Mouse (Mus musculus): ENCODE data around the gene Limch1. TPM values are rescaled to one million over a fixed set of nuclear protein-coding genes. Genes with fewer than 3 reads are reported as not detected.

Gene Limch1
- polyA plus RNA-seq, 1 experiment = 44.2 TPM

DNA sequence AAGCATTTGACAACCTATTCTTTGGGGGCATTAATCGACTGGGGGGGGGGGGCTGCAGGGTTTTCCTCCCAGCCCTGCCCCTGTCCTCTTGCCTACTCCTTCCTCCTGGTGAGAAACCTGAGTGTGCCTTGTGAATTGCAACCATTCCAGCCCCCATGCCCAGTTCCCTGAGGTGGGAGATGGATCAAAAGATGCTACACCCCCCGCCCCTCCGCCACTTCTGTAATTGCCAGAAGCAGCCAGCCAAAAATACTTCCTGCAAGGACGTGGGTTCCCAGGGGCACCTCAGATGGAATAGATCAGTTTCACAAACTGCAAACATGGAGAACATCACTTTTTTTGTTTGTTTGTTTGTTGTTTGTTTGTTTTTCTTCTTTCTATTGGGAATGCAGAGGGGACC lies 222.0 kb downstream of the Limch1 start:
- H3K4me1 ChIP-seq (ENCODE audit: control insufficient read depth, insufficient read depth, low read length) = peaks cover 14% of the 10 kb centered on the region
- TF ChIP-seq POLR2A (IDR thresholded peaks at IDR 0.05; ENCODE audit: low read depth, low read length) (no peak), CTCF (IDR thresholded peaks at IDR 0.05; ENCODE audit: borderline replicate concordance, insufficient read depth, low read length) (no peak)
- no peak overlapping the region for H3K4me3 ChIP-seq (ENCODE audit: insufficient read depth, low read length)
- H3K27ac ChIP-seq (ENCODE audit: insufficient read depth, low read length) = peak overlapping the region; percentile 48; the same call in 1 of the 2 replicates

DNA sequence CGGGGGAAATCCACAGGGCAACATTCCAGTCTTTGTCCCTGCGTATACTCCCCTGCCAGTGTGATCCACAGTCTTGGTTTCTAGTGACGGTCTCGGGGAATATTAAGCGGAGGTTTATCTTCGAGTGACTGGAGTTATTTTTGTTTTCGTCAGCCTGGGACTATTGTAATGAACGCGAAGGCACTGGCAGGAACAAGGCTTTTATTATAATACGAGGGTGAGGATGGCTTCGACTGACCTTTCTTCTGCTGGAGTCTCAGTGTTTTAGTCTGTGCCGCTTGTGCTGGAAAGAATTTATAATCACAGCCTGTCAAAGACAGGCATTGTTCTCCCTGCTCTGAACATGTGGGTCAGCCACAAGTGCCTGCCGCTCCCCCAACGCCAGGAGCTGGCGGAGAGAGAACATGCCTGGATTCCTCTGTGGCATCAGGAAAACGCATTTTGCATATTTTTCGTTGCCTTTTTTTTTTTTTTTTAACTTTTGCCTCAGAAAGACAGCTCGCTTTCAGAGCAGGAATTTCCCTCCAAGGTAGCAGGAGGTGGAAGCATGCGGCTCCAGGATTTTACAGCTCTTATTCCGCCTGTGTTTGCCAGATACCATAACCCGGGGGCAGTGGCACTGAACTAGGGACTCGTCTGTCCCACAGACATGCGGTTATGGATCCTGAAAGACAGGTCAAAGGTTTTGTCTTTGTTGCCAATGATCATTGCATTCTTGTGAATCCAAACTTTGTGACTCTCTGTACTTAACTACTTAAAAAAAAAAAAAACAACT lies 222.6 kb downstream of the Limch1 start:
- peaks cover 12% of the 10 kb centered on the region for H3K4me1 ChIP-seq (ENCODE audit: control insufficient read depth, insufficient read depth, low read length)

DNA sequence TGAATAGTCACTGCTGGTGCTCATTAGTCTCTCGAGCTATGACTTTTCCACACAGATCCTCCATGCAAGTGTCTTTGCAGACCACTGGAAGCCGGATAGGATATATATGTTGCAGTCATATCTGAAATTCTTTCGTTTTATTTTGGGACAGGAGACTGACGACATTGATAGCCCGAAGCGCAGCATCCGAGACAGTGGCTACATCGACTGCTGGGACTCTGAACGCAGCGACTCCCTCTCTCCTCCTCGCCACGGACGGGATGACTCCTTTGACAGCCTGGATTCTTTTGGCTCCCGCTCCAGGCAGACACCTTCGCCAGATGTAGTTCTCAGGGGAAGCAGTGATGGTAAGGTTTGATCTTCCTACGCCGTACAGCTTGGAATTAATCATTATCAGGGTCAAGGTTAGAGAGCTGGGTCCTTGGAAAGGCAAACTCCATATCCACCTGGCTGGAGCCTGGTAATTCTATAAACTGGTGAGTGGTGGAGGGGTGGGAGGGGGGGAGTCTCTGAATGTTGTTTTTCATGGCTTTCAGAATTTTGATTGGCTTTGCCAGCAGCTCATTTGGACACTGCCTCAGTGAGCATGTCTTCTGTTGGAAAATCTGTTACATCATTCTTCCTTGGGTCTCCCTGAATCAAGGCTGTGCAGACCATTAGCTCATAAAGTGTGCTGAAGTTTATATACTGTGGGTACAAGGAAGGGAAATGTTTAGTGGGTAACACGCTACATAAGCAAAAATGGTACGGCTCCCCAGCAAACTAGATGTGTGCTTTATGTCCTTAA lies 223.5 kb downstream of the Limch1 start:
- Histone ChIP-seq H3K27ac (ENCODE audit: insufficient read depth, low read length) (peak overlapping the region; percentile 91; the same call in 1 of the 2 replicates), H3K4me1 (ENCODE audit: control insufficient read depth, insufficient read depth, low read length) (peaks cover 8% of the 10 kb centered on the region), H3K4me3 (ENCODE audit: insufficient read depth, low read length) (peak overlapping the region; percentile 19)
- TF ChIP-seq POLR2A (IDR thresholded peaks at IDR 0.05; ENCODE audit: low read depth, low read length) (no peak), CTCF (IDR thresholded peaks at IDR 0.05; ENCODE audit: borderline replicate concordance, insufficient read depth, low read length) (no peak)

More for the DNA sequence above, 222.6 kb downstream of the Limch1 start:
- 0 out of 2 replicates have a peak overlapping the region, but pooled peaks have one; percentile 10 for H3K4me3 ChIP-seq (ENCODE audit: insufficient read depth, low read length)
- TF ChIP-seq POLR2A (IDR thresholded peaks at IDR 0.05; ENCODE audit: low read depth, low read length) (no peak), CTCF (IDR thresholded peaks at IDR 0.05; ENCODE audit: borderline replicate concordance, insufficient read depth, low read length) (no peak)
- H3K27ac ChIP-seq (ENCODE audit: insufficient read depth, low read length) = peak overlapping the region; percentile 48

DNA sequence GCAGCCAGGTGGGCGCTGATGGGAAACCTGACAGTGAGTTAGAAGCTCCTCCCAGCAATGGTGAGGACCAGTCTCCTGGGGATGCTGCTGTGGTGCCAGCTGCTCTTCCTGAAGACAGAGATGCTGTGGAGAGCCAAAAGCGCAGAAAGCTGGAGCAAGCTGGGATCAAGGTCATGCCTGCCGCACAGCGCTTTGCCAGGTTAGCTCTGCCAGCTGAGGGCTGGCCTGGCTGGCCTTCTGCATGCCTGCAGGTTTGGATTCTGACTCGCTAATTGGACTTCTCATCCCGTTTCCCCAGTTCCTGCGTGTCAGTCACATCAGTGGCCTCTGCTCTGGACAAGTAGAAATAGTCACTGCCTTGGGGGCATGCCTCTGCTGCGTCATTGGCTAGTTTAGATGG lies 230.0 kb downstream of the Limch1 start:
- H3K4me1 ChIP-seq (ENCODE audit: control insufficient read depth, insufficient read depth, low read length) = peaks cover 8% of the 10 kb centered on the region
- no peak overlapping the region for H3K4me3 ChIP-seq (ENCODE audit: insufficient read depth, low read length)
- TF ChIP-seq CTCF (IDR thresholded peaks at IDR 0.05; ENCODE audit: borderline replicate concordance, insufficient read depth, low read length) (no peak), POLR2A (IDR thresholded peaks at IDR 0.05; ENCODE audit: low read depth, low read length) (no peak)

DNA sequence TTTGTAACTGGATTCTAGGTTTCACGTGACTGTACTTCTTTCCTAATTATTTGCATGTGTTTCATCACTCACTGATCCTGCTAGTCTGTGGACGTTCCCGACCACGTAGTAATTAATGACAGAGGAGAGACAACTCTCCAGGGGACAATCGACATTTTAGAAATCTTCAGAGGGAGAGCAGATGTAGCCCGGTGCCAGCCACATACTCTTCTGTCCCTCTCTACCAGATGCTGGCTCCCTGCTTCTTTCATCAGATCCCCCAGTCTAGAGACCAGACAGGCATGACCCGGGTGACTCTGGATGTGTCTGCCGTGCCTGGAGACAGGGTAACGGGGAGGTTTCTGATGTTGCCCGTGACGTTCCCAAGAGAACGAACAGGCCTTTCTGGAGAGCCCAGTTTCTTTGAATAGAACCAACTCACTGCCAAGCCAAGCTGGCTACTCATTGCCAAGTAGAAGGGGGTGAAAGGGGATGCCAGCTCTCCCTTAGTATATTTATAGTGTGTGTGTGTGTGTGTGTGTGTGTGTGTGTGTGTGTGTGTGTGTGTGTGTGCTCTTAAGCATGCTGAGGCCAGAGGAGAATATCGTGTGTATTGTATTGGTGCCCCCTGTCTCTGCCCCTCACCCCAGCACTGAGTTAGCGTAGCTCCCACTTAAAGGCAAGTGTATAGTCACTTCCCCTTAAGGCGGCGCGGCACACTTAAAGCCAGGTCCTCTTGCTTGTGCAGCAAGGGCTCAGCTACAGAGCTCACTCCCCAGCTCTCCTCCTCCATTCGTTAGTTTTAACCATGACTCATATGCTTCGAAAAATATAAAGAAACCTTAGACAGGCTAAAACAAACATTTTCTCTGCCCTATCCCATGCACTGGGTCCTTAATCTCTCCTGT lies 233.9 kb downstream of the Limch1 start:
- Histone ChIP-seq H3K27ac (ENCODE audit: insufficient read depth, low read length) (peak overlapping the region; percentile 92), H3K4me3 (ENCODE audit: insufficient read depth, low read length) (no peak overlapping the region), H3K4me1 (ENCODE audit: control insufficient read depth, insufficient read depth, low read length) (peaks cover 8% of the 10 kb centered on the region)
- no peak for TF ChIP-seq CTCF (IDR thresholded peaks at IDR 0.05; ENCODE audit: borderline replicate concordance, insufficient read depth, low read length)
- TF ChIP-seq POLR2A (IDR thresholded peaks at IDR 0.05; ENCODE audit: low read depth, low read length) = peak; percentile 41; the same call in 1 of the 2 replicates

More for the DNA sequence above, 230.0 kb downstream of the Limch1 start:
- no peak overlapping the region for H3K27ac ChIP-seq (ENCODE audit: insufficient read depth, low read length)

DNA sequence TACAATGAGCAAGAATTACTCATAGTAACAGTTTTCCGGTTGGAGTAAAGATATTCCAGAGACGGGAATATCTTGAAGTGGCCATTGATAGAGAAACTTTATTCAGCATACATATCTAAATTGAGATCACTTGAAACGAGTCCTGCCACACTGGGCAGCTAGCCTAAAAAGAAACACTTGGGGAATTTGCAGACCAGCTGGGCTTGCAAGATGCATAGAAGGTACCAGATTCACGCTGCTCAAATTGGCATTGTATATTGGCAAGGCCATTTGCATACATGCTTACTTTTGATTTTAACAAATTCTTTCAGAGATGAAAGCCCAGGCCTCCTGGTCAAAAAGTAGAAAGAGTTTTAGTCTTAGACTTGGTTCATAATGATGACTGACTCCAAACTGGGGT lies 235.2 kb downstream of the Limch1 start:
- TF ChIP-seq CTCF (IDR thresholded peaks at IDR 0.05; ENCODE audit: borderline replicate concordance, insufficient read depth, low read length) = no peak
- TF ChIP-seq POLR2A (IDR thresholded peaks at IDR 0.05; ENCODE audit: low read depth, low read length) = no peak
- H3K4me1 ChIP-seq (ENCODE audit: control insufficient read depth, insufficient read depth, low read length) = peaks cover 8% of the 10 kb centered on the region
- no peak overlapping the region for H3K4me3 ChIP-seq (ENCODE audit: insufficient read depth, low read length)
- H3K27ac ChIP-seq (ENCODE audit: insufficient read depth, low read length) = no peak overlapping the region

DNA sequence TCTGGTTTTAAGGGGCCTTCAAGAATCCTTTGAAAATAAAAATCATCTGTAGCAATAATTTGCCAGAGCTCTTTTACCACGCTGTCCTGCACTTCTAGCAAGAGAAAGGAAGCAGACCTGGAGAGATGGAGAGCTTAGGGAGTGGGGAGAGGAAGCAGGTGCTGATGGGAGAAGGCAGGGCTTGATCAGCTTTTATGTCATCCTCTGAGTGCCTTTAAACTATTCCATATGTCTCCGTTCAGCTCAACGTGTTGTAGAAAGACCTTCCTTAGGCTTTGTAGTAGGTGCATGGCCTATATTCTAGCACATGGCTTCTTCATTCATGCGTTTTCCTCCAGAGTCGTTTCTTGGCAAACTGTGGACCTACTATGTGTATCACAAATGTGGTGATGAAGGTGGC lies 237.5 kb downstream of the Limch1 start:
- no peak overlapping the region for H3K27ac ChIP-seq (ENCODE audit: insufficient read depth, low read length)

DNA sequence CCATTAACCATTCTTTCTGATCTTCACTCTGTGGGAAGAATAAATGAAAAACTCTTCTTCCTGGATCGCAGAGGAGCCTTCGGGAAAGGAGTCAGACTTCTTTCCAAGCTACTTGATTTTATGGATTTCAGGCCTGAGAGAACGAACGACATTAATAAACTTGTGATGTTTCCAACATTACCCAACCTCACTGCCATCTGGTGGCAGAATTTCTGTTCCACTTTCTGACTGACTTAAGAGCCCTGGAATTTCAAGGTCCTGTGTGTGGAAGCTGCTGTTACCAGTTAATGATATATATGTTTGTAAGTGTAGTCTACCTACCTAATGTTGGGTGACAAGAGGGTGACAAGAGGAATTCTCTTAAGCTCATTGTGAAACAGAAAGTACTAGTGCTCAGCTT lies 243.3 kb downstream of the Limch1 start:
- TF ChIP-seq CTCF (IDR thresholded peaks at IDR 0.05; ENCODE audit: borderline replicate concordance, insufficient read depth, low read length) (no peak), POLR2A (IDR thresholded peaks at IDR 0.05; ENCODE audit: low read depth, low read length) (no peak)
- Histone ChIP-seq H3K4me3 (ENCODE audit: insufficient read depth, low read length) (no peak overlapping the region), H3K4me1 (ENCODE audit: control insufficient read depth, insufficient read depth, low read length) (peaks cover 4% of the 10 kb centered on the region; the same call in 1 of the 2 replicates), H3K27ac (ENCODE audit: insufficient read depth, low read length) (no peak overlapping the region)

More for the DNA sequence above, 237.5 kb downstream of the Limch1 start:
- H3K4me1 ChIP-seq (ENCODE audit: control insufficient read depth, insufficient read depth, low read length) = peaks cover 8% of the 10 kb centered on the region
- H3K4me3 ChIP-seq (ENCODE audit: insufficient read depth, low read length) = no peak overlapping the region
- TF ChIP-seq CTCF (IDR thresholded peaks at IDR 0.05; ENCODE audit: borderline replicate concordance, insufficient read depth, low read length) (no peak), POLR2A (IDR thresholded peaks at IDR 0.05; ENCODE audit: low read depth, low read length) (no peak)

DNA sequence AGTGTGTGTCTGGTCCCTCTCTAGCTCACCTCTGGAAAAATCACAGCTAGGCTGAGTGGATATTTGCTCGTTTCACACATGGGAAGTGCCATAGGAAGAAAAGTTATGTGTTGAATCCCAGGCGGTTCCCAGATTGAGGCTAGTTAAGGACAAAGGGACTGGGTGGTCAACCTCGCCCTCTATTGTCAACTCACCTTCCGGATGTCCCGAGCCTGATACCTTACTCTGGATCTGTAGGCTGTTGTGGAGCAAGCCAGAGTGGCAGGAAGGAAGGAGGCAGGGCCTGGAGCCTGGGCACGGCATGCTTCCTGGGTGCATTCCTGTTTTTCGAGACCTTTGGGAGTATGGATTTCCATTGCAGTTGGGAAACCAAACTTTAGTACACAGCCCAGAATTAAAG lies 243.9 kb downstream of the Limch1 start:
- H3K4me1 ChIP-seq (ENCODE audit: control insufficient read depth, insufficient read depth, low read length) = peaks cover 4% of the 10 kb centered on the region; the same call in 1 of the 2 replicates
- TF ChIP-seq POLR2A (IDR thresholded peaks at IDR 0.05; ENCODE audit: low read depth, low read length) = no peak
- no peak for TF ChIP-seq CTCF (IDR thresholded peaks at IDR 0.05; ENCODE audit: borderline replicate concordance, insufficient read depth, low read length)
- H3K27ac ChIP-seq (ENCODE audit: insufficient read depth, low read length) = no peak overlapping the region
- H3K4me3 ChIP-seq (ENCODE audit: insufficient read depth, low read length) = no peak overlapping the region
